Mouse (Mus musculus) adipocyte (in vitro differentiated cells): ENCODE results near the gene 1700047I17Rik2.
"Not testable (repeated sequence)": the region's sequence is repeated elsewhere in the genome, so short reads cannot be mapped to it uniquely, and the experiment has no call there.

Experiments used
- DNase-seq: peaks from one replicate; pipeline ENCODE4 v3.0.0-alpha.2; 2016; ENCODE audit warnings: low spot score

1700047I17Rik2 gene

GRCm38 (mm10) chr12:55199306-55199705 lies at the start of gene 1700047I17Rik2:
1700047I17Rik2 (plus strand) TSS chr12:55199592.
- not testable (repeated sequence) for DNase-seq

- not testable (repeated sequence) for DNase-seq
These were observed 44.6 kb upstream of the 1700047I17Rik2 start, which contains the start of gene Srp54b for GRCm38 (mm10) chr12:55154559-55155448. Srp54b (plus strand) TSS chr12:55155104.

- DNase-seq, result not testable (repeated sequence)
These were observed 44.0 kb upstream of the 1700047I17Rik2 start for GRCm38 (mm10) chr12:55155449-55155783.

- not testable (repeated sequence) for DNase-seq
These were observed 32.3 kb upstream of the 1700047I17Rik2 start for GRCm38 (mm10) chr12:55167034-55167557.

- not testable (repeated sequence) for DNase-seq
These were observed 11.7 kb upstream of the 1700047I17Rik2 start for GRCm38 (mm10) chr12:55187686-55188085.

DNA sequence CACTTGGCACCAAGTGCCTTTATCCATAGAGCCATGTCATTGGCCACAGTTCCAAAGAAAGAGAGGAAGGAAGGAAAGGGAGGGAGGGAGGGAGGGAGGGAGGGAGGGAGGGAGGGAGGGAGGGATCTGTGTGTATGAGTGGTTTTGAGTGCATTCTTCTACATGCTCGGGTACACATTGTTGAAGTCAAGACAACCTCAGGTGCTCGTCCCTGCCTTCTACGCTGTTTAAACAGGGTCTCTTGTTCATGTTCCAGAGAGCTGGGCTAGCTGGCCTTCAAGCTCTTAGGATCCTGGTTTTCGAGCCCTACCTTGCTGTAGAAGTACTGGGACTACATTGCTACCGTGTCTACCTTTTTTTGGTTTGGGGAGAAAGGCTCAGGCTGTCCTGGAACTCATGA lies 10.3 kb upstream of the 1700047I17Rik2 start:
- not testable (repeated sequence) for DNase-seq

DNA sequence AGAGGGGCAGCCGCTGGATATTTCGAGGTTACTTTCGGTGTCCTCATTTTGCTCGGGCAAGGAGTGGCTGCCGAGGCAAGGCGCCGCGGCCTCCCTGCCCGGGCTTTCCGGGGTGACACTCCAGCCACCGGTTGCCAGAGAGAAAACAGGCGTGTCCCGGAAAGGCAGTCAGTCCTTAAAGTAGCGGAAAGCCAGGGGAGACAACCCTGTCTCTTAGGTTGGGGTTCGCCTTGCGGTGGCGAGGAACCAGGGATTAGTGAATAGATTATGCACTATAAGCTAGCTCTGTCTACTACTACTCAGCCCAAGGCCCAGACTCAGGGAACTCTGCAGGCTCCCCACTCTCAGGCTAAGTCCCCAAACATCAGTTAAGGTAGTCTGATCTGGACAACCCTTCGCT lies 407 bp downstream of the 1700047I17Rik2 start:
- not testable (repeated sequence) for DNase-seq

GRCm38 (mm10) chr12:55212944-55213343 lies 13.6 kb downstream of the 1700047I17Rik2 start:
- DNase-seq, result not testable (repeated sequence)

- not testable (repeated sequence) for DNase-seq
These were observed 30.5 kb downstream of the 1700047I17Rik2 start, which contains the start of gene Srp54c for GRCm38 (mm10) chr12:55229626-55230519. Srp54c (plus strand) TSS chr12:55230168.

- not testable (repeated sequence) for DNase-seq
These were observed 31.1 kb downstream of the 1700047I17Rik2 start for GRCm38 (mm10) chr12:55230520-55230861.

- DNase-seq, result not testable (repeated sequence)
These were observed 42.9 kb downstream of the 1700047I17Rik2 start for GRCm38 (mm10) chr12:55242243-55242642.

DNA sequence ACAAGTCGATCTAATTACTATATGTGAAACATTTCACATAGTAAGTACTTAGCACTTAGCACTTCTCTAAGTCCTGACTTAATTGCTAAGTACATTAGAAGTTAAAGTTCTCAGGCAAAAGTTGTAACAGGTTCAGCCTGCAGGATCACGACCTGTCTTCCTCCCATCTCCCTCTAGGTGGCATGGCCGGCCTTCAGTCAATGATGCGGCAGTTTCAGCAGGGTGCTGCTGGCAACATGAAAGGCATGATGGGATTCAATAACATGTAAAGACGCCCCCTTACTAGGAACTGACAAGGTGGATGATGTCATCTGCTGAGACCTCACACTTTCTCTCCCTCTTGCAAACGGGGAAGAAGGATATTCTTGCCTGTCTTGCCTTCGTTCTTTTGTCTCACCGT lies 62.6 kb downstream of the 1700047I17Rik2 start:
- DNase-seq, result not testable (repeated sequence)

DNA sequence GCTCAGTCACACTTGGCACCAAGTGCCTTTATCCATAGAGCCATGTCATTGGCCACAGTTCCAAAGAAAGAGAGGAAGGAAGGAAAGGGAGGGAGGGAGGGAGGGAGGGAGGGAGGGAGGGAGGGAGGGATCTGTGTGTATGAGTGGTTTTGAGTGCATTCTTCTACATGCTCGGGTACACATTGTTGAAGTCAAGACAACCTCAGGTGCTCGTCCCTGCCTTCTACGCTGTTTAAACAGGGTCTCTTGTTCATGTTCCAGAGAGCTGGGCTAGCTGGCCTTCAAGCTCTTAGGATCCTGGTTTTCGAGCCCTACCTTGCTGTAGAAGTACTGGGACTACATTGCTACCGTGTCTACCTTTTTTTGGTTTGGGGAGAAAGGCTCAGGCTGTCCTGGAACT lies 64.0 kb downstream of the 1700047I17Rik2 start:
- DNase-seq, result not testable (repeated sequence)
